Mouse (Mus musculus): ENCODE data around the gene Lrrc61.

GRCm38 (mm10) chr6:48597233-48597625 is 42.6 kb downstream of the Lrrc61 start:
- no peak for TF ChIP-seq EP300 (IDR thresholded peaks at IDR 0.05; ENCODE audit: low read depth)
- no peak for TF ChIP-seq CTCF (IDR thresholded peaks at IDR 0.05; ENCODE audit: low read depth)
